Mouse (Mus musculus) megakaryocyte, embryonic 14.5 days (primary cell): Measurements from ENCODE around the gene Clybl.

Experiments
- FLI1 ChIP-seq: IDR thresholded peaks from 2 replicates; pipeline ENCODE4 v1.6.1; 2012; ENCODE audit warnings: low read length, inconsistent platforms, mixed read lengths
- GATA1 ChIP-seq: IDR thresholded peaks from 3 replicates; pipeline ENCODE4 v1.6.1; 2012; ENCODE audit warnings: mixed read lengths, low read length, inconsistent platforms, borderline replicate concordance

DNA sequence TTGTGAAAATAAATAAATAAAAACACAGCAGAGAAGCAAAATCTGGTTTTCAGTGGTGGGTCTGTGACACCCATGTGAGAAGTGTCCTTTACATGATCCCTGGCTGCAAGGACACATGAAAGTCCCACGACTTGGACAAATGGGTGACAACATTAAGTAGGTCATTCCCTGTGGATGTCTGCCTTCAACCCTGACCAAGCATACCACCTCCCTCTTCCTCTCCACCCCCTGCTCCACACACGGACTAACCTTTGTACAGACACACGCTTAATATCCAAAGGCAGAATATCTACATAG, 203.7 kb downstream of the Clybl start:
- TF ChIP-seq GATA1 (no peak), FLI1 (no peak)
